Mouse (Mus musculus) heart, adult 2 months (tissue): Measurements from ENCODE around the gene Nbeal1.

Source experiments
- CTCF ChIP-seq: fragments of 200-600 bp; IDR thresholded peaks from 2 replicates; pipeline ENCODE4 v1.8.1; 2022; ENCODE audit warnings: antibody characterized with exemption, mild to moderate bottlenecking, moderate library complexity
- EP300 ChIP-seq: fragments of 200-500 bp; IDR thresholded peaks from 2 replicates; pipeline ENCODE4 v1.6.1; 2011; ENCODE audit warnings: low read depth, low read length, control low read depth; ENCODE audit not compliant: insufficient read depth
- POLR2A ChIP-seq: fragments of 200-500 bp; IDR thresholded peaks from 2 replicates; pipeline ENCODE4 v1.6.1; 2011; ENCODE audit warnings: mild to moderate bottlenecking, low read depth, low read length, control low read depth; ENCODE audit not compliant: insufficient read depth

DNA sequence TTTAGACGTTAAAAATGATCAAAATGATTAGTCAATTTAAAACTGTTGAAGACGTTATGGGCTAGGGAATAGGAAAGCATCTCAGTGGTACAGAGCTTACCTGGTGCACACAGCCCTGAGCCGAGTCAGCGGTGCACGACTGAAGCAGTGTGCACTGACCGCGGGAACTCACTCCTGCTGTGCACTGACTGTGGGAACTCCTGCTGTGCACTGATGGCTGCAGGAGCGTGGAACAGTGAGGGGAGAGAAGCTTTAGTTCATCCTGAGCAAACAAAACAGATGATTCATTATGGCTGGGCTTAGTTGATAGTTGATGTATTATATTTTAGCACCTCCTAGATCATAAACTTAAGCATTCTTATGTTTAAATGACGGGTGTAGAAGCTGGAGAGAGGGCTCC lies 43.1 kb upstream of the Nbeal1 start:
- TF ChIP-seq CTCF (no peak), EP300 (no peak), POLR2A (no peak)
